Mouse (Mus musculus) Patski (cell line): ENCODE data around the gene Kat7. TPM values are rescaled to one million over a fixed set of nuclear protein-coding genes. Genes with fewer than 3 reads are reported as not detected.

Experiments used
- ATAC-seq: fragments of 100-300 bp; one replicate; pipeline ENCODE4 v1.8.0; 2021
- CTCF ChIA-PET: fragments of 350-600 bp; sonication (Branson Sonifier 250); formaldehyde crosslinking; loops from one replicate; lab custom pipeline; 2022; ENCODE audit warnings: inconsistent platforms; lab: Charles Lee
- POLR2A ChIA-PET: fragments of 350-600 bp; sonication (Branson Sonifier 250); formaldehyde crosslinking; loops from one replicate; lab custom pipeline; 2022; ENCODE audit warnings: antibody characterized with exemption, inconsistent platforms; lab: Charles Lee
- DNase-seq: peaks from one replicate; pipeline ENCODE4 v3.0.0-alpha.2; 2011; ENCODE audit warnings: low read depth, low spot score
- H3K27me3 ChIP-seq: fragments of 371-371 bp; one replicate; pipeline ENCODE4 v1.5.1; 2021
- CTCF ChIP-seq: fragments of 100-300 bp; IDR thresholded peaks from one replicate; pipeline ENCODE4 v1.5.1; 2021
- in situ Hi-C: fragments of 300-500 bp; cut with MboI; formaldehyde crosslinking; loops from 3 replicates; pipeline ENCODE4 v1.11.1; 2018; ENCODE audit warnings: low pct_unique_long_range_greater_than_20kb, mixed read lengths
- polyA plus RNA-seq: library from polyadenylated mRNA; unstranded; gene quantifications from one replicate; pipeline ENCODE4 v1.2.3, GENCODE M21; 2021

Gene Kat7
- polyA plus RNA-seq, 1 experiment from 2014 or later: 52.5 TPM

DNA sequence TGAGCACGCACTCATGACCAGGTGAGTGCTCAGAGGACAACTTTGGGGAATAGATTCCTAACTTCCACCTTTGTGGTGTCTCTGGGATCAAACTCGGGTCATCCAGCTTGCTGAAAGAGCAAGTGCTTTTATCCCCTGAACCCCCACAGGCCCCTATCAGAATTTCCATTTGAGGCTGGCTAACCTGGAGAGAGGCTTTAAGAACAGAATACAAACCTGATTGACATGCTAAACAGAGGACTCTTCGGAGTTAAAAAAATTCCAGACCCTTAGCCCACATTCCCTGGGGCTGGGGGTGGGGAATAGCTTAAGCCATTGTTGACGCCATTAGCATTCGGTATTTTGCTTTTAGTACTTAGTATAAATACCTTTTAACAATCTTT, 1.4 kb upstream of the Kat7 start:
- ChIA-PET CTCF (interaction anchor here (1.1 to 2.5 kb wide), 3 partner anchors 8 to 210 kb away, joined by 3 to 5 read pairs (median 3); partner anchors contain the start of gene Slc35b1), POLR2A (interaction anchor here (0.6 kb wide), 1 partner anchor 111 kb away, joined by 3 read pairs; no protein-coding TSS in a partner anchor)

DNA sequence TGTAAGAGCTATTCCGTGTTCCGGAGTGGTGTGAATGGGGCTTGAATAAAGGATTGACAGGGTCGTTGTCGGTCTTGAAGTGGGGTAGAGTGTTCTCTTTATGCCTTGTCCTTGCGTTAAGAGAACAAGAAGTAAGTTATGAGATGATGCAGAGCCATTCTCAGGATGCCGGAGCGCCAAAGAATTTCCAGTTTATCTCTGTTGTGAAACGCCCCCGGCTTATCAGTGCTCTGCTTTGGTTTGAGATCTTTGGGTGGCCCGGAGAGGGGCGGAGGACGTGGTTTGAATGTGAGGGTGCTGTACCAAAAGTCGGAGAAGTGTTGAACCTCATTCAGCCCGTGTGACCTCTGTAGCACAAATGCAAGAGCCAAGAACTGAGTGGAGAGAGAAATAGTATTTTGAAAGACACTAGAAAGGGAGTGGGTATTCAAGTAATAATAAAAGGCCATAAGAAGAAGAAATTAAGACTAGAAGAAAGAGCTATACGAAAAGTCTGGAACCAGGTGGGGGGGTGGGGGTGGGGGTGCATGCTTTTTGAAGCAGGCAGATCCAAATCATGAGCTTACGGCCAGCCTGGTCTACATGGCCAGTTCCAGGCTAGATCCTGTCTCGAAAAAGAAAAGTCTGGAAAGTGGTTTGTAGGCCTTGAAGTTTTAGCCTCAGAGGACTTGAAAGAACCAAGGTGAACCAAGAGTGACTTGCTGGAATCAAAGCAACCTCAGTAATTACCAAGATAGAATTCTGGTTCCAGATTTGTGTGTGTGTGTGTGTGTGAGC, 790 bp upstream of the Kat7 start:
- no peaks in the 10 kb centered on the region for H3K27me3 ChIP-seq
- no peak for DNase-seq
- ATAC-seq: no peak
- ChIA-PET CTCF (interaction anchor here (1.1 to 2.5 kb wide), 3 partner anchors 8 to 211 kb away, joined by 3 to 5 read pairs (median 3); partner anchors contain the start of gene Slc35b1), POLR2A (no interaction called here)
- in situ Hi-C loops: loop anchor here (5.0 kb wide), 1 partner anchor 71 kb away; the partner anchor contains the start of gene Slc35b1
- TF ChIP-seq CTCF: no peak

More for the DNA sequence above, 1.4 kb upstream of the Kat7 start:
- no peak for TF ChIP-seq CTCF
- ATAC-seq (no peak), DNase-seq (no peak)
- in situ Hi-C loops: loop anchor here (5.0 kb wide), 1 partner anchor 71 kb away; the partner anchor contains the start of gene Slc35b1
- H3K27me3 ChIP-seq: no peaks in the 10 kb centered on the region

DNA sequence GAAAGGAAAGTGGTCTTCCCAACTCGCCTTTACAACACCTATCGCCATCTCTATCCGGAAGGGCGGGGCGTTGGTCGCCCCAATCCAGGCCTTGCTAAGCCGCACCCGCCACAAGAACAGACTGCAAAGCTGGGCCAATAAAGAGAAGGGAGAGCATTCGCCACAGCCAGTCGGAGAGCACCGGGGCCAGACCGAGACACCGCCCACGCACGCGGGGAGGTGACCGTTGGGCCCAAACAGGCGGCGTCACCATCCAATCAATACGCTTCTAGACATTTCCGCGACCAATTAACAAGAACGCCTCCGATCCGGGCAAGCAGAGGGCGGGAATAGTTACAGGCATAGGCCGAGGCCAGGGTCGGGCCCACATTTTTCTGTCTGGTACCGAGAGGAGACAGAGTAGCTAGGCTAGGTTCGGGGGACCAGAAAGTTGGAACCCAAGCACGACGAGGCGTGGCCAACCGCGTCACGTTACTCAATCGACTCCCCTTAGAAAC, 488 bp downstream of the Kat7 start:
- CTCF ChIA-PET: interaction anchor here (1.4 to 2.5 kb wide), 2 partner anchors 51 to 76 kb away, joined by 4 to 5 read pairs; partner anchors contain the start of gene Slc35b1

DNA sequence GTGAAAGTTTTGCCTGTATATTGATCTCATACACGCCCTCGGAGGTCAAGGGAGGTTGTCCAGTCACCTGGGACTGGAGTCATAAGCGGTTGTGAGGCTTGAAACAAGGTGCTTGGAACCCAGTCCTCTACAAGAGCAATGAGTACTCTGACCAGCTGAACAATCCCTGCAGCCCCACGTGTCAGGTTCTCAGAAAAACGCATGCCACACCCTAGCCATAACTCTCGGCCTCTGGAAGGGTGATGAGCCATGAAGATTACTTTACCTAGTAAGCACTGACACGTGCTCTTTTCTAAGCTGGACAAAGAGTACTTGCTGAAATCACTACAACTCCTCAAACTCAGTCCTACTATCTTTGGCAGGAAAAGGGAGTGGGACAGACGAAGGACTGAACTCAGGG, 2.5 kb downstream of the Kat7 start:
- CTCF ChIA-PET: interaction anchor here (0.9 to 1.5 kb wide), 3 partner anchors 17 to 49 kb away, joined by 3 to 7 read pairs (median 3); no protein-coding TSS in a partner anchor
- no peak for TF ChIP-seq CTCF
- H3K27me3 ChIP-seq: no peaks in the 10 kb centered on the region
- POLR2A ChIA-PET: interaction anchor here (0.6 kb wide), 1 partner anchor 308 kb away, joined by 4 read pairs; no protein-coding TSS in a partner anchor
- DNase-seq: no peak
- in situ Hi-C loops: no loop called here
- ATAC-seq: no peak

More for the DNA sequence above, 488 bp downstream of the Kat7 start:
- H3K27me3 ChIP-seq: no peaks in the 10 kb centered on the region
- in situ Hi-C loops: loop anchor here (5.0 kb wide), 1 partner anchor 73 kb away; the partner anchor contains the start of gene Slc35b1
- POLR2A ChIA-PET: no interaction called here
- TF ChIP-seq CTCF: no peak
- DNase-seq: peak; percentile 84
- ATAC-seq: peak; percentile 94

DNA sequence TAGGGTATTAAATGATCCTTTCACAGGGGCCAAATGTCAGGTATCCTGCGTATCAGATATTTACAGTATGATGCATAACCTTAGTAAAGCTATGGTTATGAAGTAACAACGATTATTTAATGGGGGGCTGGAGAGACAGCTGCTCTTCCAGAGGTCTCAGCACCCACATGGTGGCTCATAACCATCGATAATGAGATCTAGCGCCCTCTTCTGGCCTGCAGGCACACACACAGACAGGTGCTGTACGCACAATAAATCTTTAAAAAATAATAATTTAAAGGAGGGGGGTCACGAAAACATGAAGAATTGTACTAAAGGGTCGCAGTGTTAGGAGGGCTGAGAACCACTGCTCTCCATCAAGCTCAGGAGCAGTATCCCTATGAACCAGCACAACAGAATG, 4.4 kb downstream of the Kat7 start:
- in situ Hi-C loops: no loop called here
- POLR2A ChIA-PET: no interaction called here
- no peak for TF ChIP-seq CTCF
- no peak for DNase-seq
- CTCF ChIA-PET: no interaction called here
- ATAC-seq: no peak
- H3K27me3 ChIP-seq: no peaks in the 10 kb centered on the region

DNA sequence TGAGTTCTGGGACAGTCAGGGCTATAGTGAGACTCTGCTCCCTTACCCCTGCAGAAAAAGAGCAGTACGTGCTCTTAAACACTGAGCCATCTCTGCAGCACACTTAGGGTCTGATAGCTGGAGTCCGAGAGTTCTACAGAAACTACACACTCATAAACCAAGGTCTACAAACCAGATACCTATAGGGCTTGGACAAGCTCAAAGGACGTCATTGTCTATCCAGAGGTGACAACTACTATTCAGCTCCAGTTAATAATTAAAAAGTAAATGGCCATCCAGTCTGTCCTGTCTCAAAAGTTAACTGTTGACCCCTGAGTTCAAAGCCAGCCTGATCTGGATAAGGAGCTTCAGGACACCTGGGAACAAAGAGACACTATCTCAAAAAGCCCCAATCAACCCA, 8.3 kb downstream of the Kat7 start:
- ChIA-PET POLR2A (no interaction called here), CTCF (interaction anchor here (1.2 to 1.4 kb wide), 2 partner anchors 18 to 219 kb away, joined by 4 to 6 read pairs; no protein-coding TSS in a partner anchor)
- in situ Hi-C loops: no loop called here
- no peak for DNase-seq
- no peak for ATAC-seq
- no peaks in the 10 kb centered on the region for H3K27me3 ChIP-seq
- no peak for TF ChIP-seq CTCF

DNA sequence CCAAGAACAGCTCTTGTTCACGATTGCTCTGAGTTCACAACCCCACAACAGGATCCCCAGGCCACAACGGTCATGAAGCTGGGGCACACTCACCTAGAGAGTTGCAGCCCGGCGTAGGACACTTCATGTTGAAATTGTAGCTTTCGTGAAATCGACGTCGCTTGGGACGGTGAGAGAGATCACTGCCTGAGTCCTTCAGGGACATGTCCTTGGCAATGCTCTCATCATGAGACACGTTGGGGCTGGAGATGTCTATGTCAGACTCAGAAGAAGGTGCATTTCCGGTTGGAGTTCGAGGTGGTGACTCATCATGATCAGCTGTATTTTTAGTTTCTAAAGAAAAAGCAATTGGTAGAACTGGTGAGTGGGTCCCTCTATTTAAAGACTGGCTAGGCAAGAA, 10.2 kb downstream of the Kat7 start:
- DNase-seq: no peak
- no peak for TF ChIP-seq CTCF
- in situ Hi-C loops: no loop called here
- CTCF ChIA-PET: interaction anchor here (1.0 to 1.3 kb wide), 2 partner anchors 17 to 27 kb away, joined by 3 read pairs; no protein-coding TSS in a partner anchor
- ATAC-seq: no peak
- H3K27me3 ChIP-seq: no peaks in the 10 kb centered on the region
- POLR2A ChIA-PET: no interaction called here

DNA sequence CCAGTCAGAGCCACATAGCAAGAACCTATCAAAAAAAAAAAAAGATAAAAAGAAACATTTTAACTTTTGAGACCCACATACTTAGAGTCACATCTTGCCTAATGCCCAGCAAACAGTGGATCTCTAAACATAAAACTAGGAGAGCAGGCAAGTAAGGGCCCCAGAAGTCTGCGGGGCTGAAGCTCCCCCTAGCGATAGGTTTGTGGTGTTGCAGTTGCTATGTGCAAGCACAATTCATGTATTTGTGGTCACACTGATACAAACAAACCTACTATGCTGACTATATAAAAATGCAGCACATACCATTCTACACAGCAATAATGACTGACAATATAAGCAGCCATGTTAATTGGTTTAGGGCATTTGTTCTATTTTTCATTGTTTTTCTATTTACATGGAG, 11.9 kb downstream of the Kat7 start:
- TF ChIP-seq CTCF: no peak
- in situ Hi-C loops: no loop called here
- ChIA-PET POLR2A (no interaction called here), CTCF (no interaction called here)
- ATAC-seq (no peak), DNase-seq (no peak)
- no peaks in the 10 kb centered on the region for H3K27me3 ChIP-seq

DNA sequence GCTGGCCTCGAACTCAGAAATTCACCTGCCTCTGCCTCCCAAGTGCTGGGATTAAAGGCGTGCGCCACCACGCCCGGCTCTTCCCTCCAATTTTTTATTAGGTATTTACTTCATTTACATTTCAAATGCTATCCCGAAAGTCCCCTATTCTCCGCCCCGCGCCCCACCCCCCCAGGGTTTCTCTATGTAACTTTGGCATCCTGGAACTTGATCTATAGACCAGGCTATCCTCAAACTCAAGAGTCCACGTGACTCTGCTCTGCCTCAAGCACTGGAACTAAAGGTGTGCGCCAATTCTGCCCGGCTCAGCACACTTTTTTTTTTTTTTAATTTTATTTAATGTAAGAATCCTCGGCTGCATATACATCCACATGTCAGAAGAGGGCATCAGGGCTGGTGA, 14.3 kb downstream of the Kat7 start:
- in situ Hi-C loops: no loop called here
- ATAC-seq: no peak
- CTCF ChIA-PET: no interaction called here
- TF ChIP-seq CTCF: no peak
- POLR2A ChIA-PET: no interaction called here
- no peaks in the 10 kb centered on the region for H3K27me3 ChIP-seq
- no peak for DNase-seq

DNA sequence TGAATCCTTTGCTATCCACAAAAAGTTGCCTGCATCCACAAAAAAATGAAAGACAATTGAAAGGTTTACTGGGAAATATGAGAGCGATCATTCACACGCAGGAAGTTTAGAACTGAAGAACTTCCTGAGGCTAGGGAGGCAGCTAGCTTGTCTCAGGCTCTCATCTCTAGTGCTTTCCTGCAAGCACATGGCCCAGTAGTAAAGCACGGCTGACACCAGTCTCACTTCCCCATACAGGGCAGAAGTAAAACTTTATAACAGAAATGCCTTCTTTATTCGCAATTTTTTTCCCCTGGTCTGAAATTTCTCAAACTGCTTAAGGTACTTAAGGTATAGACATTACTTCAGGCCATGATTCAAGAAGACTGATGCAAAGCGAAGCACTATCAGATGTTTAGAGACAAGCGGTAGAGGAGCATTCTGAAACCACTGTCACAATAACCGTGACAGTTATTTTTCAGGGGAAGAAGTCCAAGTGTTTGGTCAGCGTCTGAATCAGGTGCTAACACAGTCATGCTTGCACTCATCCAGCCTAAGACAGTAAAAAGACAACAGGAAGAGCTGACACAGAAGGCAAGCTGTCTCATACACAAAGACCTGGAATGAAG, 16.9 kb downstream of the Kat7 start:
- CTCF ChIA-PET: no interaction called here
- no peaks in the 10 kb centered on the region for H3K27me3 ChIP-seq
- DNase-seq: no peak
- no peak for ATAC-seq
- in situ Hi-C loops: no loop called here
- no peak for TF ChIP-seq CTCF
- POLR2A ChIA-PET: no interaction called here
